Mouse (Mus musculus) megakaryocyte, embryonic 14.5 days (primary cell): ENCODE measurements at regions not wholly inside any gene's neighbourhood (a gene's known extent, or its start where the extent isn't known, plus 50 kb on each side); places are given as distances from the start of the nearest gene placed in this dataset.

Source experiments
- FLI1 ChIP-seq: IDR thresholded peaks from 2 replicates; pipeline ENCODE4 v1.6.1; 2012; ENCODE audit warnings: low read length, inconsistent platforms, mixed read lengths
- GATA1 ChIP-seq: IDR thresholded peaks from 3 replicates; pipeline ENCODE4 v1.6.1; 2012; ENCODE audit warnings: mixed read lengths, low read length, inconsistent platforms, borderline replicate concordance

DNA sequence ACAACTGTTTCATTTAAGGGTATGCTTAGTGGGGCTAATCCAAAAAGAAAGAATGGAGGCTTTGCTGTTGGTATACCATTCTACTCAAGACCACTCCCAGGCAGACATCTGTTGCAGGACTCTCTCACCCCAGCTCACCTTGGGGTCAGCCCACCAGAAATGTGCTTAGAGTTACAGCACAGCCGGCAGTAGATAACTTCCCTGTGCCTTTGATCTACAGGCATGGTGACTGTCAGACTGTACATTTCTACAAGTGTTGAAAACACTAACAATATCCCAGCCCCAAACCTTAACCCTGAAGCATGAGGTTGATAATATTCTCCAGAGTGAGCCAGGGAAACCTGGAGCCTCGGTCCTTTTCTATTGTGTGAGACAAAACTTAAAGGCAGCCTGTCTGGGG is 247.7 kb upstream of the Nt5c1b start:
- TF ChIP-seq GATA1, result no peak
- no peak for TF ChIP-seq FLI1
